Mouse (Mus musculus) cerebellum, adult 2 months (tissue): ENCODE results near the gene Paox. TPM values are rescaled to one million over a fixed set of nuclear protein-coding genes. Genes with fewer than 3 reads are reported as not detected.
A peak's percentile ranks its signal among the peaks of the same experiment; 100 is the strongest.
"Not testable (repeated sequence)": the region's sequence is repeated elsewhere in the genome, so short reads cannot be mapped to it uniquely, and the experiment has no call there.

ENCODE experiments used
- DNase-seq, 2 experiments: peaks; one replicate each; pipeline ENCODE4 v3.0.0; 2021
- H3K27ac ChIP-seq: fragments of 200-500 bp; 2 replicates; pipeline ENCODE4 v1.5.1; 2012; ENCODE audit warnings: low read length, control low read depth, inconsistent platforms; ENCODE audit not compliant: insufficient read depth
- H3K27me3 ChIP-seq: fragments of 200-500 bp; 2 replicates; pipeline ENCODE4 v1.6.1; 2012; ENCODE audit warnings: inconsistent platforms, mild to moderate bottlenecking, low read length, moderate library complexity; ENCODE audit not compliant: control insufficient read depth, insufficient read depth
- H3K4me1 ChIP-seq: fragments of 200-500 bp; 2 replicates; pipeline ENCODE4 v1.6.1; 2011; ENCODE audit warnings: low read length; ENCODE audit not compliant: control insufficient read depth, insufficient read depth
- H3K4me3 ChIP-seq: fragments of 200-500 bp; replicated peaks from 2 replicates; pipeline ENCODE3; 2011; ENCODE audit warnings: mild to moderate bottlenecking, low read depth, low read length, control low read depth; ENCODE audit not compliant: insufficient read depth
- CTCF ChIP-seq: fragments of 200-500 bp; IDR thresholded peaks from 2 replicates; pipeline ENCODE4 v1.5.1; 2011; ENCODE audit warnings: low read depth, mild to moderate bottlenecking, control low read depth, low read length, moderate library complexity, borderline replicate concordance; ENCODE audit not compliant: insufficient read depth
- POLR2A ChIP-seq: fragments of 200-500 bp; IDR thresholded peaks from 2 replicates; pipeline ENCODE4 v1.6.1; 2011; ENCODE audit warnings: low read length, control low read depth, borderline replicate concordance; ENCODE audit not compliant: insufficient read depth
- WGBS: fragments of 180-500 bp; shearing (Covaris S2); methylation state at CpG from one replicate; pipeline ENCODE4 v1.1.7; 2018; 5-methylcytosine and 5-hydroxymethylcytosine counted together
- polyA plus RNA-seq: library from polyadenylated mRNA; depleted of rRNA; stranded (reverse); fragments of >200 nt; gene quantifications from 2 replicates; pipeline ENCODE4 v1.2.3, GENCODE M21; 2012

Paox gene
- polyA plus RNA-seq, 1 experiment: 5.0 TPM

DNA sequence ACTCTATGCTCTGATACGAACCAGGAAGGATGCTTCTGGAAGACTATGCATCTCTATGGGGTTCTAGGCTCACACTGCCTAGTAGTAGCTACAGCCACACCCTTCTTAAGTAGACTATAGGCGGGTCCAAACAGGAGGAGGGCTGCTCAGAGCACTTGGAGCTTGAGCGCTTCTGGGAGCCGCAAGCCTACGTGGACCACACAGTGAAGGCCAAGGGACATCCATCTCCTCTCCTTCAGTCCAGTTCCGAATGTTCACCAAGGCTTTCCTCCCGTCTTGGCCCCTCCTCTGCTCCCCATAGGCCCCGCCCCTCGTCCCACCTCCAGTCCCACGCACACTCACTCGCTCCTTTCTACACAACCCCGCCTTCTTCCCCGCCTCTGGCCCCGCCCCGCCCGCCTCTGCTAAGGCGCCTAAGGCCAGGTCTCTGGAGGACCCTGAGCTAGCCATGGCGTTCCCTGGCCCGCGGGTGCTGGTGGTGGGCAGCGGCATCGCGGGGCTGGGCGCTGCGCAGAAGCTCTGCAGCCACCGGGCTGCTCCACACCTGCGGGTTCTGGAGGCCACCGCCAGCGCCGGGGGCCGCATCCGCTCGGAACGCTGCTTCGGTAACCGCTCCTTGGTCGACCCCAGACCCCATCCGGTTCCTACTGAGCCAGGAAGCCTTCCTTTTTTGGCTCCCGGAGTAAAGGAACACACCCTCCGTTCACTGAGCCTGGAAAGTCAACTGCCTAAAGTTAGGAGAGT, 9.9 kb downstream of the Paox start:
- WGBS: under 1% methylated on average over 40 of the region's 40 CpGs
- Histone ChIP-seq H3K4me1 (0 out of 2 replicates have a peak, but pooled peaks cover 2% of the 10 kb centered on the region), H3K27me3 (no peaks in the 10 kb centered on the region), H3K27ac (no peak overlapping the region), H3K4me3 (peak overlapping the region; percentile 55)
- TF ChIP-seq POLR2A (peak; percentile 78; the same call in 1 of the 2 replicates), CTCF (no peak)
- DNase-seq: peak; percentile 92 to 93

DNA sequence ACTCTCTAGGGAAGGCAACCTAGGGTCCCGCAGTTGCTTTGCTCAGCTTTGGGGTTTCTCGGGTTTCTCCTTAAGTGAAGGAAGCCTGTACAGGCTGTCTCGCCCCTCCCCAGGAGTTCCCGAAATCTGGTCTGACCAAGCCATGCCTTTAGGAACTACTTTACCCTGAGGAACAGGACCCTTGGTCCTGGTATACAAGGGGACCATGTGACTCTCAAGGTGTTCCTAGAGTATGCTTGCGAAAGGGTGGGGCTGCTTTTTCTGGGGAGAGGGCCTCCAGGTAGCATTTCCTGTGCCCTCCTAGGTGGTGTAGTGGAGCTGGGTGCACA, 10.4 kb downstream of the Paox start:
- H3K27me3 ChIP-seq: no peaks in the 10 kb centered on the region
- DNase-seq: no peak
- no peak overlapping the region for H3K27ac ChIP-seq
- H3K4me3 ChIP-seq: peak overlapping the region; percentile 55
- WGBS: 16% methylated on average over 5 of the region's 5 CpGs
- no peak for TF ChIP-seq POLR2A
- no peak for TF ChIP-seq CTCF
- 0 out of 2 replicates have a peak, but pooled peaks cover 2% of the 10 kb centered on the region for H3K4me1 ChIP-seq

DNA sequence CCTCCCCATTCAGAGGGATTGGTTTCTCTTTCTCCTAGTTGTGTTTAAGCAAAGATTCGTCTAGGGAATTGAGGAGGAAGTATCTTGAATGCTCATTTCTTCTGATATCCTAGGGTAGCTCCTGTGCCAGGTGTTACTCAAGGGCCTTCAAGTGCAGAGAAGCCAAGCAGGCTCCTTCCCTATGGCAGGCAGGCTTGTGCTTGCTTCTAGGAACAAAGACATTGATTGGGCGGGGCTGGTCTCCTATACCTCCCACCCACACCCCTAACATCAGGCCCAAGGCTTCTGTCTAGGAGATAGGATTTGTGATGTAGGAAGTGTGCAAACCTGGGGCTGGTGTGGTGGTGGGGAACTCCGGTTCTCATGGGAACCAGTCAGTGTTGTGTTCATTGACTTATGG, 11.3 kb downstream of the Paox start:
- no peaks in the 10 kb centered on the region for H3K27me3 ChIP-seq
- H3K4me3 ChIP-seq: no peak overlapping the region
- TF ChIP-seq POLR2A: no peak
- no peak for TF ChIP-seq CTCF
- H3K4me1 ChIP-seq: 0 out of 2 replicates have a peak, but pooled peaks cover 2% of the 10 kb centered on the region
- 96% methylated on average over 3 of the region's 3 CpGs for WGBS
- no peak for DNase-seq
- H3K27ac ChIP-seq: no peak overlapping the region

DNA sequence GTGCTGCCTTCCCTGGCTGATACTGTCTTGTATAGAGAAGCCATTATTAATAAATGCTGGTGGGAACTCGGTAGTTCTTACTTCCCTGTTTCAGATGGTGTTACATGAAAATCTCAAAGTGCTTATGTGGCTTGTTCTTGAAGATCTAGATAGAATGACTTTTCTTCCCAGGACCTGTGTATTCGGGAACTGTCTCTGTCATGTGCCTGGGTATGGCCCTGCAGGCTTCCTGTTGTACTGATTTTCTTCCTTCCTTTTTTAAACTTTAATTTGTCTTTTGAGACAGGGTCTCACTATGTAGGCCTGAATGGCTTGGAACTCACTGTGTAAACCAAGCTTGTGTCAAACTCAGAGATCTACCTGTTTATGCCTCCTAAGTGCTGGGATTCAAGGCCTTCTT, 12.3 kb downstream of the Paox start:
- Histone ChIP-seq H3K27ac (no peak overlapping the region), H3K27me3 (no peaks in the 10 kb centered on the region), H3K4me1 (0 out of 2 replicates have a peak, but pooled peaks cover 2% of the 10 kb centered on the region), H3K4me3 (no peak overlapping the region)
- no peak for DNase-seq
- no peak for TF ChIP-seq CTCF
- TF ChIP-seq POLR2A: no peak
- WGBS: 90% methylated on average over 2 of the region's 2 CpGs

DNA sequence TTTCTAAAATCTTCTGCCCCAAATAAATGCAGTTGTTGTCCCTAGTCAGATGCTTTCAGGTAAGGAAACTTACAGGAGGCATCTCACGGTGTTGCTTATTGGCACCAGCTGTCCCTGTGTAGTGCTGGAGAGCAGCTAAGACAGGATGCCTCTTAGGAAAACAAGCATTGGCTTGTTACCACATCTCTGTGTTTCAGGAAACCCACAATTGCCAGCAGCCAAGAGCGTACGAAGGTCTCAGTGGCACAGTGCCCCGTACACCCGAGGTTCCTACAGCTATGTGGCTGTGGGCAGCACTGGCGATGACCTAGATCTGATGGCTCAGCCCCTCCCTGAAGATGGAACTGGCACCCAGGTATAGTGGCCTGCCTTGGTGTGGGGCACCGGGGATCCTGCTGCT, 16.6 kb downstream of the Paox start:
- not testable (repeated sequence) for H3K4me1 ChIP-seq, DNase-seq, H3K27me3 ChIP-seq, H3K4me3 ChIP-seq, H3K27ac ChIP-seq
- WGBS: 78% methylated on average over 7 of the region's 7 CpGs

DNA sequence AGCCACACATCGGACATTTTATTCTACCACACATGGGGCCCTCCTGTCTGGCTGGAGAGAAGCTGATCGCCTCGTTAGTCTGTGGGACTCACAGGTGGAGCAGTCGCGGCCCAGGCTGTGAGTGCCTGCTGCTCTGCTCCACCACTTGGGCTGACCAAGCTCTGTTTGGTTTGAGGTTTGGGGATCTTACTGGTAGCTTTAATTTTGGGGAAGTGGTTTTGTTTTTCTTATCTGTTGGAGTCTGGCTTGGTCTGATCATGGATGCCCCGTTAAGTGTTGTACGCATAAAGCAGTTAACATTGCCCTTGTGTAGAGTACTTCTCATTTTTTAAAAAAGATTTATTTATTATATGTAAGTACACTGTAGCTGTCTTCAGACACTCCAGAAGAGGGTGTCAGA, 18.4 kb downstream of the Paox start:
- not testable (repeated sequence) for H3K27ac ChIP-seq, H3K27me3 ChIP-seq, H3K4me1 ChIP-seq, DNase-seq, H3K4me3 ChIP-seq
- WGBS: 90% methylated on average over 7 of the region's 7 CpGs

DNA sequence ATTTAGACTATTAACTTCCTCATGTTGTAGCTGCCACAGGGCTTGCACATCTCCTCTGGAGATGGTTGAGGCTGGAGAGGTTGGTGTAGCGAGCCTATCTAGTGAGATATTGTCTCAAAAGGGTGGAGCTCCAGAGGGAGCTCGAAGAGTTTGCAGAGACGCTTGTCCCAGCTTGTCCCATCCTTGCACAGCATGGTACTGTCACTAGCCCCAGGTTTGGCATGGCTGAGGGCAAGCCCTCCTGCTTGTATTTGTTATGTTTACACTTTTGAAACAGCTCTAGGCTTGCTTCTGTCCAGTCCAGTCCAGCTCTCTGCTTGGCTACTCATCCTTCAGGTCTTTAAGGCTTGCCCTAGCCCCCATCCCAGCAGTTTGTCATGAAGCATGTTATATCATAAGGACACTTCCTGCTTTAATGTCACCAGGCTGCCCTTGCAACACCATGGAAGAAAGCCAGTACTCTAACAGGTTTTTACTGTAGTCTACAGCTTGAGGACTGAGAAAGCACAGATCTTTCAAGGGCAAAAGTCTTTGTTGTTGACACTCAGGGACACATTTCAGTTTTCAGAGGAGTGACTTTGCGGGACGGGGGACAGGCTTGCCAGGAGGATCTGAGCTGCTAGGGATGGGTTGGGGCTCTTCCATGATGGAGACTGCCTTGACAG, 19.6 kb downstream of the Paox start:
- no peaks in the 10 kb centered on the region for H3K4me1 ChIP-seq
- TF ChIP-seq POLR2A (no peak), CTCF (no peak)
- no peak for DNase-seq
- no peak overlapping the region for H3K4me3 ChIP-seq
- H3K27me3 ChIP-seq: no peaks in the 10 kb centered on the region
- WGBS: 80% methylated on average over 5 of the region's 5 CpGs
- no peak overlapping the region for H3K27ac ChIP-seq

DNA sequence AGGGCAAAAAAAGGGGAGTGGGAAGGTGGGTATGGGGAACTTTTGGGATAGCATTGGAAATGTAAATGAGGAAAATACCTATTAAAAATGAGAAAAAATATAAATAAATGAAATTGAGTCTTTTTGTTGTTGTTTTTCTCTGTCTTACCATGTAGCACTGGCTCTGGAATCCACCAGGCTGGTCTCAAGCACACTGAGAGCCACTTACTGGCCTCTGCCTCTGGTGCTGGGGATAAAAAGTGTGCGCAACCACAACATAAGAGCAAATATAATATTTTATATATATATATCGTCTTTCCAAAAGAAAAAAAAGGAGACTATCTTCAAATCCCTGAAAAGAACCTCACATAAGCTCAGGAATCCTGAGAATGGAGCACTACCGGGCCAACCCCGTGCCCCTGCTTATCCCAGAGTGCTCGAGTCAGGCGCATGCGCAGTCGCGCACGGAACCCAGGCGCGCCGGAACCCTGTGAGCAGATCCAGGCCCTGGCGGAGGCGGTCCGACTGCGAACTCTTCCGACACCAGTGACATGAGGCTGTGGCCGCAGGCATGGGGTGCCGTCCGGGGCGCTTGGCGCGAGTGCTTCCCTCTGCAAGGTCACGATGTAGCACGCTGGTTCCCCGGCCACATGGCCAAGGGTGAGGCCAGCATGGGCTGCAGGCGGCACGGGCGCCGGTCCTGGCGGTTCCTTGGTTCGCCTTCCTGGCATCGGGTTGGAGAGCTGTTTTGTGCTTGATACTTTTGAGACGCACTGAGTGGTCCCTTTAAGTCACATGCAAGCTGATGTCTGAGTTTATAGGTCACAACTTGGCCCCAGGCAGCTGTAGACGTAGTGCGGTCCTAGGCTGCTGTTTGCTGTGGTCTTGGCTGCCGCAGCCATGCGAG, 21.8 kb downstream of the Paox start, which contains the start of gene Mtg1:
Mtg1 (plus strand) TSS at position 430 of the 886 bp plus-strand sequence.
- peak within 1 kb of the TSS; percentile 63 for H3K27ac ChIP-seq
- TF ChIP-seq POLR2A (peak; percentile 90), CTCF (no peak)

More for the DNA sequence above, 21.8 kb downstream of the Paox start, which contains the start of gene Mtg1:
- peak within 1 kb of the TSS; percentile 71 for H3K4me3 ChIP-seq
- WGBS: 1% methylated on average over 39 of the region's 39 CpGs
- peak; percentile 96 to 99 for DNase-seq
- H3K27me3 ChIP-seq: no peaks in the 10 kb centered on the region
- H3K4me1 ChIP-seq: no peaks in the 10 kb centered on the region
